8 mouse cellular contexts compared by ENCODE assay signal in the genomic region with DNA sequence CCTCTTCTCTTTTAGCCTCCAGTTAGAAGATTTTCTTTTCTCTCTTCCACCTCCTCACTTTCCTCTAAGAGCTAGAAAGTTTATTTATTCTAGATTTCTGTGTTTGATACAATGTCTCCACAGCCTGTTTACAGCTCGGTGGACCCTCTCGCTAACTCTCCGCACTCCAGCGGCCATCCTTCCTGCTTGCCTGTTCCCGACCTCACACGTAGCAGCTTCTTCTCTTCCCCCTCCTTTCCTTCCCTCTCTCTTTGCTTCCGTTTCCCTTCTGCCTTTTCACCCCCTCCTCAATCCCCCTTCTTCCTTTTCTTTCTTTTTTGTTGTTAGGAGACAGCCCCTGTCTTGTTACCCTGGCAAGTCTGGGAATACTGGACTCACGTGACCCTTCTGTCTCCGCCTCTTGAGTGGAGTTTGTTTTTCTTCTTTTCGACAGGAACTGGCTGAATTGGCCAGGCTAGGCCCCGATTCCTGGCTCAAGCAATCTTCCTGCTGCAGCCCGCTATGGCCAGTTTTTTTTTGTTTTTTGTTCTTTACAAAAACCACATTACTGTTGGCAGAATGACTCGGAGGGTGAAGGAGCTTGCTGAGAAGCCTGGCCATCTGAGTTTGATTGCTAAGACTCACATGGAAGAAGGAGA. TPM values are rescaled to one million over a fixed set of nuclear protein-coding genes. Genes with fewer than 3 reads are reported as not detected.
DNase-seq lines count a peak whose midpoint lies in the region; ATAC-seq lines count a peak whose summit lies in the region.

No protein-coding gene starts in this region.

- peak; percentile 20 for DNase-seq in right cerebral cortex, adult 18-20 months
- no peak for DNase-seq in right cerebral cortex, postnatal 4 days
- no peak for DNase-seq in thymus, postnatal 10 days (ENCODE audit: low spot score in 2 of 2)
- no peak for DNase-seq in cerebellum, adult 11-12 months

- peak overlapping the region; percentile 82 for H3K27ac ChIP-seq in embryonic facial prominence, embryonic 12.5 days
- H3K27ac ChIP-seq in heart, embryonic 14.5 days (replicated peaks in 1 of 2; ENCODE audit: control insufficient read depth in 1 of 2, insufficient read depth in 1 of 2, low read depth in 2 of 2, low read length in 2 of 2) = peak overlapping the region; percentile 68 to 83
- H3K27ac ChIP-seq in kidney, embryonic 15.5 days = peak overlapping the region; percentile 89
- H3K27ac ChIP-seq in midbrain, embryonic 13.5 days = peak overlapping the region; percentile 56; the same call in 1 of the 2 replicates

- ATAC-seq in embryonic facial prominence, embryonic 12.5 days (ENCODE audit: insufficient number of reproducible peaks, insufficient read depth, low FRiP score, low TSS enrichment) = 0 out of 2 replicates have a peak, but pooled peaks have one; percentile 10
- ATAC-seq in heart, embryonic 14.5 days (ENCODE audit: insufficient number of reproducible peaks, insufficient read depth, low FRiP score, low read depth) = no peak
- 0 out of 2 replicates have a peak, but pooled peaks have one; percentile 33 for ATAC-seq in kidney, embryonic 15.5 days (replicated peaks; ENCODE audit: low FRiP score)
- ATAC-seq in midbrain, embryonic 13.5 days = no peak

- H3K4me3 ChIP-seq in embryonic facial prominence, embryonic 12.5 days = no peak overlapping the region
- peak overlapping the region; percentile 19 to 29; a peak in 3 of 4 replicates for H3K4me3 ChIP-seq in heart, embryonic 14.5 days (ENCODE audit: control insufficient read depth in 1 of 2, insufficient read depth in 1 of 2, low read depth in 1 of 2, low read length in 2 of 2)
- H3K4me3 ChIP-seq in kidney, embryonic 15.5 days (replicated peaks) = peak overlapping the region; percentile 34
- H3K4me3 ChIP-seq in midbrain, embryonic 13.5 days (replicated peaks) = no peak overlapping the region

- no peaks in the 10 kb centered on the region for H3K27me3 ChIP-seq in embryonic facial prominence, embryonic 12.5 days
- H3K27me3 ChIP-seq in heart, embryonic 14.5 days (ENCODE audit: control insufficient read depth, insufficient read depth, low read length) = no peaks in the 10 kb centered on the region
- H3K27me3 ChIP-seq in kidney, embryonic 15.5 days = no peaks in the 10 kb centered on the region
- H3K27me3 ChIP-seq in midbrain, embryonic 13.5 days = no peaks in the 10 kb centered on the region

- no peak overlapping the region for H3K9ac ChIP-seq in embryonic facial prominence, embryonic 12.5 days
- peak overlapping the region; percentile 41; the same call in 1 of the 2 replicates for H3K9ac ChIP-seq in heart, embryonic 14.5 days (ENCODE audit: low read length)
- H3K9ac ChIP-seq in kidney, embryonic 15.5 days = no peak overlapping the region
- H3K9ac ChIP-seq in midbrain, embryonic 13.5 days (replicated peaks) = no peak overlapping the region

- WGBS in embryonic facial prominence, embryonic 12.5 days = 37% methylated on average over 13 of the region's 13 CpGs
- WGBS in heart, embryonic 14.5 days = 35% methylated on average over 13 of the region's 13 CpGs
- WGBS in kidney, embryonic 15.5 days = 13% methylated on average over 13 of the region's 13 CpGs
- 56% methylated on average over 13 of the region's 13 CpGs for WGBS in midbrain, embryonic 13.5 days

- peaks cover 29% of the 10 kb centered on the region for H3K36me3 ChIP-seq in embryonic facial prominence, embryonic 12.5 days
- H3K36me3 ChIP-seq in heart, embryonic 14.5 days (ENCODE audit: control insufficient read depth, insufficient read depth, low read length) = peaks cover 24% of the 10 kb centered on the region
- H3K36me3 ChIP-seq in kidney, embryonic 15.5 days = peaks cover 50% of the 10 kb centered on the region
- no peaks in the 10 kb centered on the region for H3K36me3 ChIP-seq in midbrain, embryonic 13.5 days

- peak overlapping the region; percentile 17; the same call in 1 of the 2 replicates for H3K4me2 ChIP-seq in embryonic facial prominence, embryonic 12.5 days (replicated peaks)
- peak overlapping the region; percentile 46 for H3K4me2 ChIP-seq in heart, embryonic 14.5 days (ENCODE audit: low read length)
- H3K4me2 ChIP-seq in kidney, embryonic 15.5 days = peak overlapping the region; percentile 51
- H3K4me2 ChIP-seq in midbrain, embryonic 13.5 days (replicated peaks) = no peak overlapping the region

- H3K9me3 ChIP-seq in embryonic facial prominence, embryonic 12.5 days = no peaks in the 10 kb centered on the region
- no peaks in the 10 kb centered on the region for H3K9me3 ChIP-seq in heart, embryonic 14.5 days (ENCODE audit: control insufficient read depth, low read length)
- no peaks in the 10 kb centered on the region for H3K9me3 ChIP-seq in kidney, embryonic 15.5 days (replicated peaks)
- no peaks in the 10 kb centered on the region for H3K9me3 ChIP-seq in midbrain, embryonic 13.5 days

- H3K4me1 ChIP-seq in embryonic facial prominence, embryonic 12.5 days = peaks cover 2% of the 10 kb centered on the region; the same call in 1 of the 2 replicates
- peaks cover 4 to 15% of the 10 kb centered on the region in 2 experiments; a peak in 2 of 4 replicates for H3K4me1 ChIP-seq in heart, embryonic 14.5 days (ENCODE audit: control insufficient read depth in 2 of 2, insufficient read depth in 2 of 2, low read length in 2 of 2)
- peaks cover 12% of the 10 kb centered on the region for H3K4me1 ChIP-seq in kidney, embryonic 15.5 days
- no peaks in the 10 kb centered on the region for H3K4me1 ChIP-seq in midbrain, embryonic 13.5 days (replicated peaks)

RNA-seq across cellular contexts. Expression of gene Chek2, which starts 19.4 kb away (rescaled TPM):
- 26.7 and 30.2 TPM in 2 replicates for polyA plus RNA-seq in embryonic facial prominence, embryonic 12.5 days (2016; fragmentation: Nextera tagmentation; extraction: Ambion mirVana)
- polyA plus RNA-seq in heart, embryonic 14.5 days (2014; fragmentation: Nextera tagmentation; extraction: Ambion mirVana) = 14.2 and 19.0 TPM in 2 replicates
- 36.3 and 36.8 TPM in 2 replicates for polyA plus RNA-seq in kidney, embryonic 15.5 days (2015; fragmentation: Nextera tagmentation; extraction: Ambion mirVana)
- polyA plus RNA-seq in midbrain, embryonic 13.5 days (2015; fragmentation: Nextera tagmentation; extraction: Ambion mirVana) = 12.5 and 13.8 TPM in 2 replicates

RNA-seq across cellular contexts. Expression of gene Hscb, which starts 19.6 kb away (rescaled TPM):
- polyA plus RNA-seq in embryonic facial prominence, embryonic 12.5 days (2016; fragmentation: Nextera tagmentation; extraction: Ambion mirVana) = 27.1 and 31.3 TPM in 2 replicates
- 23.1 and 24.3 TPM in 2 replicates for polyA plus RNA-seq in heart, embryonic 14.5 days (2014; fragmentation: Nextera tagmentation; extraction: Ambion mirVana)
- 31.5 and 35.8 TPM in 2 replicates for polyA plus RNA-seq in kidney, embryonic 15.5 days (2015; fragmentation: Nextera tagmentation; extraction: Ambion mirVana)
- 10.8 and 11.1 TPM in 2 replicates for polyA plus RNA-seq in midbrain, embryonic 13.5 days (2015; fragmentation: Nextera tagmentation; extraction: Ambion mirVana)

RNA-seq across cellular contexts. Expression of gene Ttc28, which starts 20.5 kb away (rescaled TPM):
- 21.2 and 23.4 TPM in 2 replicates for polyA plus RNA-seq in embryonic facial prominence, embryonic 12.5 days (2016; fragmentation: Nextera tagmentation; extraction: Ambion mirVana)
- 7.9 and 9.0 TPM in 2 replicates for polyA plus RNA-seq in heart, embryonic 14.5 days (2014; fragmentation: Nextera tagmentation; extraction: Ambion mirVana)
- polyA plus RNA-seq in kidney, embryonic 15.5 days (2015; fragmentation: Nextera tagmentation; extraction: Ambion mirVana) = 13.9 and 14.4 TPM in 2 replicates
- 19.3 and 21.3 TPM in 2 replicates for polyA plus RNA-seq in midbrain, embryonic 13.5 days (2015; fragmentation: Nextera tagmentation; extraction: Ambion mirVana)

RNA-seq across cellular contexts. Expression of gene Ulk1, which starts 49.2 kb away (rescaled TPM):
- polyA plus RNA-seq in embryonic facial prominence, embryonic 12.5 days (2016; fragmentation: Nextera tagmentation; extraction: Ambion mirVana) = 26.5 and 28.1 TPM in 2 replicates
- 23.3 and 26.0 TPM in 2 replicates for polyA plus RNA-seq in heart, embryonic 14.5 days (2014; fragmentation: Nextera tagmentation; extraction: Ambion mirVana)
- polyA plus RNA-seq in kidney, embryonic 15.5 days (2015; fragmentation: Nextera tagmentation; extraction: Ambion mirVana) = 16.2 and 19.3 TPM in 2 replicates
- polyA plus RNA-seq in midbrain, embryonic 13.5 days (2015; fragmentation: Nextera tagmentation; extraction: Ambion mirVana) = 33.0 and 36.2 TPM in 2 replicates

Comparison
In these comparisons a context has a peak if more than half of its experiments do, and no peak if none do; other contexts are left out.
1. ATAC-seq: peak in embryonic facial prominence, embryonic 12.5 days (single experiment) and kidney, embryonic 15.5 days (single experiment); none in heart, embryonic 14.5 days (single experiment) and midbrain, embryonic 13.5 days (single experiment).
2. H3K4me3 ChIP-seq: peak in heart, embryonic 14.5 days (2 of 2) and kidney, embryonic 15.5 days (single experiment); none in embryonic facial prominence, embryonic 12.5 days (single experiment) and midbrain, embryonic 13.5 days (single experiment).
3. Peak in every context shown above with its lines, with median percentiles within 50 percentile points of each other: H3K27ac ChIP-seq.